Mouse (Mus musculus) left cerebral cortex, adult 2 months (tissue): ENCODE results near the gene Rfc1. TPM values are rescaled to one million over a fixed set of nuclear protein-coding genes. Genes with fewer than 3 reads are reported as not detected.
"Not testable (repeated sequence)": the region's sequence is repeated elsewhere in the genome, so short reads cannot be mapped to it uniquely, and the experiment has no call there.

Experiments
- DNase-seq, 2 experiments: peaks; one replicate each; pipeline ENCODE4 v3.0.0; 2021 to 2022; ENCODE audit warnings: low spot score in 2 of 2, mixed read lengths in 1 of 2; ENCODE audit errors: extremely low spot score in 1 of 2
- H3K27ac ChIP-seq: fragments of 200-600 bp; 2 replicates; pipeline ENCODE4 v1.8.1; 2022
- H3K4me3 ChIP-seq: fragments of 200-600 bp; 2 replicates; pipeline ENCODE4 v1.8.1; 2022
- CTCF ChIP-seq: fragments of 200-600 bp; IDR thresholded peaks from 2 replicates; pipeline ENCODE4 v1.8.1; 2022; ENCODE audit warnings: antibody characterized with exemption, mild to moderate bottlenecking, moderate library complexity
- intact Hi-C: fragments of 180-260 bp; cut with DNase I; formaldehyde crosslinking; loops from one replicate; pipeline ENCODE4 v1.15.1; 2025
- total RNA-seq, 2 experiments: library from RNA; stranded (reverse); gene quantifications; 2 replicates each; pipeline ENCODE4 v1.2.3; 2021

Gene Rfc1
- total RNA-seq, 2 experiments from 2014 or later = 27.7 to 28.0 TPM

DNA sequence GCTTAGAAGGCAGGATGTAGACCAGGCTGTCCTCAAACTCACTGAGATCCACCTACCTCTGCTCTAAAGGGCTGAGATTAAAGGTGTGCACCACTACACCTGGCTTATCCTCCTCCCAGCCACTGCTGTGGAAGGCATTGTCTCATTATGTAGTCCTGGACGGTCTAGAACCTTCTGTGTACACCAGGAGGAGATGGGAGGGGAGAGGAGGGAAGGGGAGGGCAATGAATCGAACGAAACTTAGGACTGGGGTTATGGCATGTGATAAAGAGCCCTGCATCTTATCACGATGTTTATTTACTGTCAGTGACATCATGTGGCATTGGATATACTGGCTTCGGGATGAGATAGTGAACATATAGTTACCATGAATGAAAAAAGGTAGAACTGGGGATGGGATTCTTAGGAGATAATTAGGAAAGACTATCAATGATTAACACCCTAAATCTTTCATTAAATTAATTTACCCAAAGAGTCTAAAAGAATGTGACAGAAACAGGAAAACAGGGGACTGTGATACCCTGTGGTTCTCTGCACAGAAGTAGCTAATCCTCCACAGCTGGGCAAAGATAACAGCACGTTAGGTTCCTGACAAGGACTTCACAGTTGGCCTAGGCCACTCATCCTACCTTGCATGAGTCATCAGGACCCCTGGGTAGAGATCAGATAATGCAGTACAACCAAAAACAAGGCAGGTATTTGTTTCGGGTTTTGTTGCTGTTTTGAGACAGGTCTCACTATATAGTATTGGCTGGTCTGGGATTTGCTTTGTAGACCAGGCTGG lies 37.1 kb downstream of the Rfc1 start:
- no peak overlapping the region for H3K27ac ChIP-seq
- intact Hi-C loops = no loop called here
- no peak for TF ChIP-seq CTCF
- H3K4me3 ChIP-seq = no peak overlapping the region
- DNase-seq = no peak

DNA sequence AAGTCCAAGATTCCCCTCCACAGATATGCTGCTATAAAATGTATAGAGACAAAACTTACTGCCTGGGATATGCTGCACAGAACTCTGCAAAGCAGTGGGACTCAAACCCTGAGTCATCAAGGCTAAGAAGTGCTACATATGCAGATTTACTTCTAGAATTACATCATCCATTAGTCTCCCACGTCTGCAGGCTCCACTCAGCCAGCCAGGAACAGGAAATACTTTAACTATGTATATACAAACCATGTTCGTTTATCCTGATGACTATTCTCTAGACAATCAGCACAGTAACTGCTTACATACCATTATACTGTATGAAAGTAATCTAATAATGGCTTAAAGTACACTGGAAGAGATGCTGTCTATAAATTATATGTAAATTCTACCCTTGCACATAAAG lies 41.2 kb downstream of the Rfc1 start:
- no peak for TF ChIP-seq CTCF
- no peak overlapping the region for H3K27ac ChIP-seq
- no peak for DNase-seq
- intact Hi-C loops = no loop called here
- H3K4me3 ChIP-seq = no peak overlapping the region

DNA sequence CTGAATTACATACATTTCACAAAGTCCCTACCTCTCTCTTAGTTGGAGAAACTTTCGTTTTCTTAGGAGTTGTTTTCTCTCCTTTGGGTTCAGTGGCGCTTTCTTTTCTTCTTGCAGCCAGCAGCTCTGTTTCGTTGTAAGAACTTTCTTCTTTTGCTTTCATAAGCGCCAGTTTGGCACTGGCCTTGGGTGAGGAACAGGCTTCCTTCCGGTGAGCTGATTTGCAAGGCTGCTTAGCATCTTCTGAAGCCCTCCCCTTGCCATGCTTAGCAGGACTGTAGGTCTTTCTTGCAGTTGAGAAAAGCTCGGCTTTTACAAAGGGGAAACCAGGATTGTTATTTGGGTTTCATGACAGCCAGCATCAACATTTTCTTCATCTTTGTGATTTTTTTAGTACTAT lies 41.8 kb downstream of the Rfc1 start:
- no peak for DNase-seq
- Histone ChIP-seq H3K4me3 (no peak overlapping the region), H3K27ac (no peak overlapping the region)
- no peak for TF ChIP-seq CTCF
- intact Hi-C loops = no loop called here

DNA sequence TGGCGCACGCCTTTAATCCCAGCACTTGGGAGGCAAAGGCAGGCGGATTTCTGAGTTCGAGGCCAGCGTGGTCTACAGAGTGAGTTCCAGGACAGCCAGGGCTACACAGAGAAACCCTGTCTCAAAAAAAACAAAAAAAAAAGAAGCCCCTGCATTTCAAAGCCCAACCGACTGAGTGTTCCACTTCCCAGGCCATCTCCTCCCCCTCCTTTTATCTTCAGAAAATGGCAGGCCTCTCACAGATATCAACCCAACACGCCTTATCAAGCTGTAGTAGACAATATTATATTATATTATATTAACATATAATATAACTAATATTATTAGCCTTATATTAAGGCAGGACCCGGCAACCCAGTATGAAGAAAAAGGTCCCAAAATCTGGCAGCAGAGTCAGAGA lies 46.5 kb downstream of the Rfc1 start:
- H3K4me3 ChIP-seq, intact Hi-C loops, H3K27ac ChIP-seq, DNase-seq: not testable (repeated sequence)

DNA sequence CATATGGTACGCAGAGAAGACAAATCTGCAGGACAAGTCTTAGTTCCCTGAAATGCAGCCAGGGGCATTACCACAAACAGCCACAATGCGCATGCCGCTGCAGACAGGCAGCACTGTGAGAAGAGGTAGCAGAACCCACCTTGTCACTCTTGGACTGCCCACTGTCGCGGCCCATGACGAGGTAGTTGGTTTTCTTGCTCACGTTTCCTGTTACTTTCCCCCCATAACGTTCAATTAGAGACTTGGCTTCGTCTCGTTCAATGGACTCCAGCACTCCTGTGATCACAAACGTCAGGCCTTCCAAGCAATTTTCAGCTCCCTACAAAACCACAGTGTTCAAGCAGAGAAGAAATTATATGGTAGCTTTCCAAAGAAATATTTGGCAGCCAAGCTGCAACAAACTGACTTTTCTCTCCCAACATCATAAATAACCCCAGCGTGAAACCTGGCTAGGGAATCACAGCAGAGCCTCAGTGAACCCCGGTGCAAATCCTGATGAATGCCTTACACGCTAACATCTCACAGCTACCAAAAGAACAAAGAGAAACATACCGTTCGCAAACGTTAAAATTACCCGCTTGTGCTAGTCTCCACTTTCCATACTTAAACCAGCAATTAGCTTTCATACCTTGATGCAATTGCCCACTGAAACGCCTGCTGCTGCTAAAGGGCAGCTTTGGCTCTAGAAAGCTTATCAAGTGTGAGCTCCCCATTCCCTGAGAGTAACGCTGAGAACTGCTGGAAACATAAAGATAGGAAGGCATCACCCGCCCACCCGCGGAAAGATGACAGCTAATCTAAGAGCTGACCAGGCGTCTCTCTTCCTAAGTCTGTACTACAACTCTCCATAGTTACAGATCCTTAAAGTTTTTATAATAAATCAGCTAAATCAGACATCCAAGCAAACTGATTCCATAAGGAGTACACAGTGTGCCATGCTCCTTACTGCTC lies 47.4 kb downstream of the Rfc1 start:
- no peak overlapping the region for H3K27ac ChIP-seq
- DNase-seq = no peak
- intact Hi-C loops = no loop called here
- TF ChIP-seq CTCF = no peak
- H3K4me3 ChIP-seq = no peak overlapping the region

DNA sequence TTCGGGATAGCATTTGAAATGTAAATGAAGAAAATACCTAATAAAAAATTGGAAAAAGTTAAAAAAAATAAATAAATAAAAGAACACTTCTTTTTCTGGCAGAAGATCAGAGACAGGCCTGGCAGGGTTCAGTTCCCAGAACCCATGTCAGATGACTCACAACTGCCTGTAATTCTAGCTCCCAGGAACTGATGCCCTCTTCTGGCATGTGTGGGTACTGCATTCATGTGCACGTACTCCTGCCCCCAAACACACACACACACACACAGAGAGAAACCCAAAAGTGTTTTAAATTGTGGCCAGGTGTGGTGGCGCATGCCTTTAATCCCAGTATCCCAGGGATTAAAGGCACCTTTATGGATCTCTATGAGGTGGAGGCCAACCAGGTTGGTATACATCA lies 51.3 kb downstream of the Rfc1 start:
- DNase-seq = no peak

DNA sequence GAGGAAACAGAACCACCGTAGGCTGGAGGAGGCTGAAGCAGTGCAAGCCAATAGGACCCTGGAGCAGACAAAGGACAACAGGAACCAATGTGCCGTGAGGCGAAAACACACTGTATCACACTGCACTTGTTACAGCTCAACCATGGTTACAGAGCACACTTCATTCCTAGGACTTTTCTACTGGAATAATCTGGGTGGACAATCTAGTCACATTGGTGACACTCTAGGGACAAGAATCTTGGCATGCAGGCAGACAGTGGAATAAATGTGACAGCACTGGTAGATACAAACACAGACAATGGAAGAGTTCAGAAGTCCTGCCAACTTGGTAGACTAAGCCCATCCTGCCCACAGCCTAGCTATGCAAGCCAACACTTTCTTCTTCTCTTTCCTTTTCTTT lies 54.3 kb downstream of the Rfc1 start:
- Histone ChIP-seq H3K4me3 (no peak overlapping the region), H3K27ac (no peak overlapping the region)
- intact Hi-C loops = no loop called here
- TF ChIP-seq CTCF = no peak
- no peak for DNase-seq

More for the DNA sequence above, 51.3 kb downstream of the Rfc1 start:
- intact Hi-C loops = no loop called here
- TF ChIP-seq CTCF = peak; percentile 28
- Histone ChIP-seq H3K27ac (no peak overlapping the region), H3K4me3 (no peak overlapping the region)

DNA sequence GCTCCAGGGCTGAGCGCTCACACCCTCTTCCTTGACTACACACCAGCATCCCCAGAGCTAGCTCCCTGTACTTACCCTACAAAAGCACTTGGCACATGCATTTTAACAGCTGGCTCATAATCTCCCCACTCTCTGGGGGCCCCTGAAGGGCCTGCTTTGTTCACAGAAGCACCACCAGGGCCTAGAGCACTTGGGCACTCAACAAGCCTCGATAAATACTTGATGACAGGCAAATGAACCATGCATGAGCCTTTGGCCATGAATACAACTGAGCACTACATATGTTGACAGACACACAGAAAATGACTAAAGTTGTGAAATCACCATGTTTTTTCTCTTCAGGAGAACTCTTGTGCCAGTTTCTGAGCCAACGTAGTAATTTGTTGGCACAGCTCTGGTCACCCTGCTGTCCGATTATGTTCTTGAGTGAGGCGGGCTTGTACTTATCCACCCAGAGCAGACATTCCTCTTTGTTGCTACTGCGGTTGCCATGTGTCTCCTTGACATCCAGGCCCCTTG lies 56.3 kb downstream of the Rfc1 start:
- no peak for TF ChIP-seq CTCF
- intact Hi-C loops = no loop called here
- Histone ChIP-seq H3K27ac (no peak overlapping the region), H3K4me3 (no peak overlapping the region)
- no peak for DNase-seq

DNA sequence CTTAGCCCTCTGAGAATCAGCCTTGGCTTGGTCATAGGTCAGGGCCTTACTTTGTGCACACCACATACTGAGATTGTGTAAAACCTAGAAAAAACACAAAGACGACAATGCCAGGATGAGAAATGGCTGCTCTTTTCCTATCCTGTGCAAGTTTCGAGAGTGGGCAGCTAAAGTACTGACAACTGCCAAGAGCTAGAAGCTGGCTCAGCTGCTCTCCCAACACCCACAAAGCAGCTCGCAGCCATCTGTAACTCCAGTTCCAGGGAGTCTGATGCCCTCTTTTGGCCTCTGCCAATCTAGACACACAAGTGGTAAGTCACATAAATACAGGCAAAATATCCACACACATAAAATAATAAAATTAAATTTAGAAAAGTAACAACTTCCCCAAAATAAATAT lies 61.5 kb downstream of the Rfc1 start:
- intact Hi-C loops = no loop called here
- no peak overlapping the region for H3K27ac ChIP-seq
- no peak for DNase-seq
- H3K4me3 ChIP-seq = no peak overlapping the region
- no peak; the same call in 1 of the 2 replicates for TF ChIP-seq CTCF

DNA sequence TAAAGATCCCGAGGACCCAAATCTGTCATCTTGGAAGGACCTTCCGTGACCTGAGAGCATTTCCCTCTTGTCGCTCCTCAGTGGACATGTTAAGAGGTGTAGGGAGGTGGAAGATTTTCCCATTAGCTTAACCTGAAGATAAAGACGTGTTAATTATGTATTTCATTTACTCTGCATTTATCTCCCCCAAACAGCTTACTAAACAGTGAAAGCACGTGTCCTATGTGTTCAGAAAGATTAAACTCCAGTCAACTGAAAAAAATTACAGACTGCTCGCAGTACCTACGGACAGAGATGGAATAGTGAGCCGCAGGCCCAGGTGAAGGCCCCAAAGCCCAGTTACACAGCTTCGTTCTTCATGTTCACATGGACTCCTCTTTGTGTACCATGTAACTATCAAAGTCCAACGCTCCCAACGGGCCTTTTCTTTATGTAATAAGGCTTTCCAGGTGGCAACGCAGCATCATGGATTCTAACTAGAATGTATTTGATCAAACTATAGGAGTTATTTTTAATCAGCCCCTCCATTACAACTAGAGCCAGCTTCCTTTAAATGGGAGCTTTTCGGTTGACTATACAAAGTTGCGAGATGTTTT lies 77.5 kb downstream of the Rfc1 start:
- TF ChIP-seq CTCF = no peak
- H3K27ac ChIP-seq = no peak overlapping the region
- no peak for DNase-seq
- H3K4me3 ChIP-seq = no peak overlapping the region
- intact Hi-C loops = no loop called here

DNA sequence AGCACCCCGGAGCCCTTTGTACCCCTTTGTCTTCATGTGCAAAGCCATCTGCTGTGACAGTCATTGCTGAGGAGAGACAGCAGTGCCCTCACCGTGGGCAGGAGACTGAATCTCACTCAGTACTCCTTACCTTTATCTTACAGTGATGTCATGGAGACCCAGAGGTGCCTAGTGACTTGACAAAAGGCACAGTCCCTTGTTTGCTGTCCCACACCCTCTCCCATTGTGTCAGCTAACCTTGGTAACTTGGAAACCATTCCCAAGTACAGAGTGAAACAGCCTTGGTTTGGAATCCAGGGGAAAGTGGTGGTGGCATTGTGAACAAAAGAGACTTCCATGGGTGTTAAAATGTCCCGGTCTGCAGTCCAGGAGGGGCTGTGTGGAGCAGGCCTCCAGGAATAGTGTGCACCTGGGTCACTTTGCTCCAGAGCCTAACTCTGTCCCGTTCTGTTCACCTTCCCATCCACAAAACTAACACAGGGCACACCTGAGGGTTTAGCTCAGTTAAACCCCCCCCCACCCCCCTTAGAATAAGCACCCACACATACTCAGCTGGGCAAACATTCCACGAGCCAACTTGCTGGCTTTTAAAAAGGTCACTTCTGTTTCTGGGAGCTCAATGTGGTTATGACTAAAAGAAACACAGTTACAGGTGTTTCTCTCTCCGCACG lies 85.2 kb downstream of the Rfc1 start:
- no peak for DNase-seq
- no peak overlapping the region for H3K27ac ChIP-seq
- no peak overlapping the region for H3K4me3 ChIP-seq
- TF ChIP-seq CTCF = no peak
- intact Hi-C loops = no loop called here
